Comparison of ENCODE assay signal across 8 mouse cellular contexts in the genomic region with DNA sequence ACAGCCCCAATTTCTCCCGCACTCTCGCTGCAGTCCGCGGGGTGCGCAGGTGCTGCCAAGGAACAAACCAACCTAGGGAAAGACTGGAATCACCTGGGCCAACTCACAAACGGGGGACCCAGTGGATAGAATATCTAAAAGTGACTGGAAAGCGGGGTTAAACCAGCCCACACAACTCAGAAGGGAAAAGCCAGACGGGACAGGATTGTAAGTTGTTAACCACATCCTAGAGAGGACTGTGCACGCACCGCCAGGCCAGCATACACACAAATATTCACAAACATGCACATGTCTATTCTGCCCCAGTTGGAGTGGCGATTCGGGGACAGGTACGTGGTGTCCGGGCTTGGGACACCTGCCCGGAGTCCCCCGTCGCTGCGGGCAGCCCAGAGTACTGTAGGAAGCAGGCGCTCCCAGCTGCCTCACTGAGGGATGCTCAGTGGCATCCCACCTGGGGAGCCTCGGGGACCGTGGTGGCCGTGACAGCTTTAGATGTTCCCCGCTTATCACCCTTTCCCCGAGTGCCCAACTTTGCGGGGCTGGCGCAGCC. TPM values are rescaled to one million over a fixed set of nuclear protein-coding genes. Genes with fewer than 3 reads are reported as not detected.
DNase-seq lines count a peak whose midpoint lies in the region; ATAC-seq and TF ChIP-seq lines count a peak whose summit lies in the region.

No protein-coding gene starts in this region.

- peak overlapping the region; percentile 85 for H3K4me3 ChIP-seq in left cerebral cortex, adult 2 months
- peak overlapping the region; percentile 77 for H3K4me3 ChIP-seq in embryonic facial prominence, embryonic 11.5 days (ENCODE audit: low read depth, low read length)
- peak overlapping the region; percentile 80 for H3K4me3 ChIP-seq in intestine, embryonic 15.5 days (replicated peaks)
- peak overlapping the region; percentile 88 for H3K4me3 ChIP-seq in midbrain, postnatal 0 days (ENCODE audit: low read depth, low read length)

- peak overlapping the region; percentile 79 for H3K9ac ChIP-seq in embryonic facial prominence, embryonic 11.5 days (replicated peaks; ENCODE audit: low read length)
- H3K9ac ChIP-seq in intestine, embryonic 15.5 days: peak overlapping the region; percentile 72
- peak overlapping the region; percentile 69 for H3K9ac ChIP-seq in midbrain, postnatal 0 days (replicated peaks; ENCODE audit: low read length, poor library complexity, severe bottlenecking)

- peak; percentile 12; the same call in 1 of the 2 replicates for ATAC-seq in embryonic facial prominence, embryonic 11.5 days (replicated peaks; ENCODE audit: insufficient number of reproducible peaks, low FRiP score, low TSS enrichment, low read depth)
- peak; percentile 26; the same call in 1 of the 2 replicates for ATAC-seq in intestine, embryonic 15.5 days
- ATAC-seq in midbrain, postnatal 0 days (ENCODE audit: low FRiP score): peak; percentile 55; the same call in 1 of the 2 replicates

- peak overlapping the region; percentile 16 for H3K27ac ChIP-seq in left cerebral cortex, adult 2 months
- no peak overlapping the region for H3K27ac ChIP-seq in embryonic facial prominence, embryonic 11.5 days (replicated peaks; ENCODE audit: low read depth, low read length)
- H3K27ac ChIP-seq in intestine, embryonic 15.5 days: no peak overlapping the region
- no peak overlapping the region for H3K27ac ChIP-seq in midbrain, postnatal 0 days (ENCODE audit: low read depth, low read length)

- H3K4me1 ChIP-seq in embryonic facial prominence, embryonic 11.5 days (ENCODE audit: control insufficient read depth, insufficient read depth, low read length): no peaks in the 10 kb centered on the region; the same call in none of the 2 replicates
- H3K4me1 ChIP-seq in intestine, embryonic 15.5 days (replicated peaks): peaks cover 12% of the 10 kb centered on the region; the same call in 1 of the 2 replicates
- H3K4me1 ChIP-seq in midbrain, postnatal 0 days (ENCODE audit: insufficient read depth, low read length): peaks cover 4% of the 10 kb centered on the region; the same call in 1 of the 2 replicates

- no peaks in the 10 kb centered on the region for H3K9me3 ChIP-seq in embryonic facial prominence, embryonic 11.5 days (replicated peaks; ENCODE audit: control insufficient read depth, low read length)
- no peaks in the 10 kb centered on the region for H3K9me3 ChIP-seq in intestine, embryonic 15.5 days
- H3K9me3 ChIP-seq in midbrain, postnatal 0 days (ENCODE audit: low read length): no peaks in the 10 kb centered on the region

- no peaks in the 10 kb centered on the region; the same call in 1 of the 2 replicates for H3K27me3 ChIP-seq in embryonic facial prominence, embryonic 11.5 days (ENCODE audit: control insufficient read depth, insufficient read depth, low read length)
- H3K27me3 ChIP-seq in intestine, embryonic 15.5 days (replicated peaks): peaks cover 18% of the 10 kb centered on the region
- peaks cover 4% of the 10 kb centered on the region for H3K27me3 ChIP-seq in midbrain, postnatal 0 days (ENCODE audit: insufficient read depth, low read length)

- intact Hi-C loops in left cerebral cortex, adult 2 months (cut with DNase I): loop anchor here (2.0 to 10.0 kb wide), 4 partner anchors 90 to 633 kb away; no protein-coding TSS in a partner anchor
- intact Hi-C loops in left cerebral cortex, postnatal 10 days (cut with DNase I): loop anchor here (5.0 to 10.0 kb wide), 3 partner anchors 195 to 633 kb away; no protein-coding TSS in a partner anchor

- H3K4me2 ChIP-seq in embryonic facial prominence, embryonic 11.5 days (ENCODE audit: low read depth, low read length): peak overlapping the region; percentile 89
- peak overlapping the region; percentile 93 for H3K4me2 ChIP-seq in intestine, embryonic 15.5 days (replicated peaks)
- peak overlapping the region; percentile 98 for H3K4me2 ChIP-seq in midbrain, postnatal 0 days (ENCODE audit: low read depth, low read length, poor library complexity, severe bottlenecking)

- H3K36me3 ChIP-seq in embryonic facial prominence, embryonic 11.5 days (replicated peaks; ENCODE audit: control insufficient read depth, insufficient read depth, low read depth, low read length): no peaks in the 10 kb centered on the region
- no peaks in the 10 kb centered on the region for H3K36me3 ChIP-seq in intestine, embryonic 15.5 days
- H3K36me3 ChIP-seq in midbrain, postnatal 0 days (ENCODE audit: insufficient read depth, low read length): no peaks in the 10 kb centered on the region

- WGBS in embryonic facial prominence, embryonic 11.5 days: under 1% methylated on average over 24 of the region's 26 CpGs
- 1% methylated on average over 26 of the region's 26 CpGs for WGBS in intestine, embryonic 15.5 days
- 1% methylated on average over 26 of the region's 26 CpGs for WGBS in midbrain, postnatal 0 days

- TF ChIP-seq CTCF in left cerebral cortex, adult 2 months (IDR thresholded peaks at IDR 0.05): no peak
- TF ChIP-seq CTCF in midbrain, postnatal 0 days (IDR thresholded peaks at IDR 0.05): no peak

- DNase-seq in left cerebral cortex, adult 2 months (ENCODE audit: extremely low spot score in 1 of 2, low spot score in 2 of 2): peak; percentile 15 to 23
- no peak for DNase-seq in left cerebral cortex, postnatal 10 days (ENCODE audit: extremely low spot score in 1 of 2, low spot score in 2 of 2)
- DNase-seq in T-cell, adult 2 months (ENCODE audit: low spot score): peak; percentile 41
- DNase-seq in embryonic facial prominence, embryonic 11.5 days (ENCODE audit: low spot score): peak; percentile 14
- DNase-seq in midbrain, postnatal 0 days (ENCODE audit: low spot score): no peak
- DNase-seq in adrenal gland, postnatal 25 days: no peak
- no peak for DNase-seq in urinary bladder, postnatal 4 days (ENCODE audit: low spot score in 2 of 2)

RNA-seq across cellular contexts. Expression of a gene that starts 1.0 kb away (rescaled TPM):
- total RNA-seq in left cerebral cortex, adult 2 months (2021): 10 to 100 TPM; 16.9 to 22.6 TPM
- 10 to 100 TPM; 30.3 to 32.6 TPM for total RNA-seq in left cerebral cortex, postnatal 10 days (2021)
- polyA plus RNA-seq in embryonic facial prominence, embryonic 11.5 days (2014; fragmentation: Nextera tagmentation; extraction: Ambion mirVana): 4.6 TPM in 2 replicates
- polyA plus RNA-seq in intestine, embryonic 15.5 days (2015; fragmentation: Nextera tagmentation; extraction: Ambion mirVana): 4.4 and 4.7 TPM in 2 replicates
- total RNA-seq in midbrain, postnatal 0 days (2014; rRNA removed): 8.0 and 8.1 TPM in 2 replicates
- polyA plus RNA-seq in midbrain, postnatal 0 days (2015; fragmentation: Nextera tagmentation; extraction: Ambion mirVana): 4.2 and 5.0 TPM in 2 replicates
- 5.4 and 5.6 TPM in 2 replicates for total RNA-seq in adrenal gland, postnatal 25 days (2021)

Comparison
In these comparisons a context has a peak if more than half of its experiments do, and no peak if none do; other contexts are left out.
1. DNase-seq: peak in left cerebral cortex, adult 2 months (2 of 2), T-cell, adult 2 months (single experiment) and embryonic facial prominence, embryonic 11.5 days (single experiment); none in left cerebral cortex, postnatal 10 days (0 of 2), midbrain, postnatal 0 days (single experiment), adrenal gland, postnatal 25 days (single experiment) and urinary bladder, postnatal 4 days (0 of 2).
2. Peak in every context shown above with its lines, with median percentiles within 50 percentile points of each other: H3K4me3 ChIP-seq, ATAC-seq, H3K4me2 ChIP-seq and H3K9ac ChIP-seq.